ENCODE assay signal across 18 mouse cellular contexts in the genomic region with DNA sequence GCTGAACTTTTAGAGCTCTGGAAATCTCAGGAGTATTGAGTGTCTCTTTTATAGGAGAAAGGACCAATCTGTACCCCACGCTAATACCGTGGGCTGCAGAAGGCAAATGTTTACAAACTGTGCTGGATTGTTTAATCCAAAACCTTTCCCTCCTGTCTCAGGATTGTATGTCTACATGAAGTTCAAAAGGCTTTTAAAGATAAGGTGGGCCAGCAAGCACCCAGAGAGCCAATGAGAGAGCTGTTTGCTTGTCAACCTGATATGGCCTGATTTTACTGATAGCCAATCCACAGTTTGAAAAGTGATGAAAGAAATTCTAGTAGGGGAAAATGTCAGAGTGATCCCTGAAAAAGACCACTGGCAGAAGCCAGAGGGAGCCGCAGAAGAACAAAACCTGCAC.
DNase-seq lines count a peak whose midpoint lies in the region; ATAC-seq and TF ChIP-seq lines count a peak whose summit lies in the region.
"Had no signal": no experiment of that assay in that cellular context is flagged by ENCODE, and none has a peak within 500 bp of the region (broad histone marks: within the 10 kb centered on the region; RNA-seq: fewer than 3 reads in every experiment).

No protein-coding gene starts in this region.

- TF ChIP-seq CTCF in liver, postnatal 0 days (IDR thresholded peaks at IDR 0.05; ENCODE audit: low read depth) = no peak

- peak; percentile 13 for DNase-seq in embryo, embryonic 11 days
- DNase-seq in embryo, embryonic 10 days (ENCODE audit: low spot score) = no peak
- no peak for DNase-seq in liver, postnatal 0 days
- no peak for DNase-seq in lung, postnatal 14 days
- DNase-seq: adrenal gland, postnatal 10 days; cerebellum, adult 11 months; cerebellum, adult 8-10 months; cerebellum, postnatal 14 days; gastrocnemius, adult 2 months; gastrocnemius, postnatal 25 days had no signal

- whole genome bisulfite sequencing in liver, embryonic 15.5 days (ENCODE audit: insufficient replicate concordance) = 59% methylated on average over 3 of the region's 3 CpGs
- 48% methylated on average over 3 of the region's 3 CpGs for WGBS in liver, postnatal 0 days (ENCODE audit: insufficient replicate concordance)
- WGBS in lung, embryonic 16.5 days = 13% methylated on average over 3 of the region's 3 CpGs
- WGBS in forebrain, embryonic 12.5 days = 56% methylated on average over 3 of the region's 3 CpGs

- no peak overlapping the region for H3K4me3 ChIP-seq in liver, embryonic 15.5 days (replicated peaks)
- no peak overlapping the region for H3K4me3 ChIP-seq in liver, postnatal 0 days (ENCODE audit: low read depth, low read length)
- no peak overlapping the region for H3K4me3 ChIP-seq in lung, embryonic 16.5 days (ENCODE audit: low read length)
- no peak overlapping the region for H3K4me3 ChIP-seq in forebrain, embryonic 12.5 days (replicated peaks)
- H3K4me3 ChIP-seq: embryonic facial prominence, embryonic 13.5 days; gastrocnemius, adult 2 months; heart, embryonic 12.5 days; hindbrain, embryonic 10.5 days; hindbrain, embryonic 15.5 days had no signal

- peak; percentile 22; the same call in 1 of the 2 replicates for ATAC-seq in liver, embryonic 15.5 days (ENCODE audit: insufficient read depth)
- no peak for ATAC-seq in liver, postnatal 0 days
- ATAC-seq in lung, embryonic 16.5 days (ENCODE audit: low read depth) = peak; percentile 41
- ATAC-seq in forebrain, embryonic 12.5 days (ENCODE audit: low FRiP score) = no peak
- ATAC-seq: forebrain, embryonic 14.5 days had no signal

- TF ChIP-seq EP300 in liver, postnatal 0 days (IDR thresholded peaks at IDR 0.05; ENCODE audit: low read depth) = no peak

- H3K9ac ChIP-seq in liver, embryonic 15.5 days = no peak overlapping the region
- no peak overlapping the region for H3K9ac ChIP-seq in liver, postnatal 0 days (replicated peaks)
- H3K9ac ChIP-seq in lung, embryonic 16.5 days (ENCODE audit: low read length) = no peak overlapping the region
- no peak overlapping the region for H3K9ac ChIP-seq in forebrain, embryonic 12.5 days
- H3K9ac ChIP-seq: embryonic facial prominence, embryonic 13.5 days; heart, embryonic 12.5 days; hindbrain, embryonic 15.5 days had no signal

- H3K4me2 ChIP-seq in liver, embryonic 15.5 days = no peak overlapping the region
- H3K4me2 ChIP-seq in liver, postnatal 0 days (ENCODE audit: low read depth, low read length) = no peak overlapping the region
- H3K4me2 ChIP-seq in lung, embryonic 16.5 days (ENCODE audit: low read depth, low read length) = no peak overlapping the region
- H3K4me2 ChIP-seq in forebrain, embryonic 12.5 days = no peak overlapping the region
- H3K4me2 ChIP-seq: embryonic facial prominence, embryonic 13.5 days; heart, embryonic 12.5 days; hindbrain, embryonic 15.5 days had no signal

- no peak overlapping the region for H3K27ac ChIP-seq in liver, embryonic 15.5 days (replicated peaks)
- H3K27ac ChIP-seq in liver, postnatal 0 days (ENCODE audit: low read depth) = no peak overlapping the region
- no peak overlapping the region for H3K27ac ChIP-seq in lung, embryonic 16.5 days (ENCODE audit: low read length)
- H3K27ac ChIP-seq in forebrain, embryonic 12.5 days = no peak overlapping the region
- H3K27ac ChIP-seq: embryonic facial prominence, embryonic 13.5 days; gastrocnemius, adult 2 months; hindbrain, embryonic 10.5 days; hindbrain, embryonic 15.5 days had no signal

- no peaks in the 10 kb centered on the region for H3K27me3 ChIP-seq in liver, embryonic 15.5 days
- H3K27me3 ChIP-seq in liver, postnatal 0 days (ENCODE audit: insufficient read depth, low read length) = no peaks in the 10 kb centered on the region
- no peaks in the 10 kb centered on the region for H3K27me3 ChIP-seq in lung, embryonic 16.5 days (ENCODE audit: control insufficient read depth, insufficient read depth, low read depth, low read length)
- H3K27me3 ChIP-seq in forebrain, embryonic 12.5 days = no peaks in the 10 kb centered on the region
- H3K27me3 ChIP-seq: embryonic facial prominence, embryonic 13.5 days; heart, embryonic 12.5 days; hindbrain, embryonic 15.5 days had no signal

- no peaks in the 10 kb centered on the region for H3K9me3 ChIP-seq in liver, embryonic 15.5 days (replicated peaks)
- no peaks in the 10 kb centered on the region for H3K9me3 ChIP-seq in liver, postnatal 0 days (ENCODE audit: low read length)
- H3K9me3 ChIP-seq in lung, embryonic 16.5 days (ENCODE audit: control insufficient read depth, low read length) = no peaks in the 10 kb centered on the region
- no peaks in the 10 kb centered on the region for H3K9me3 ChIP-seq in forebrain, embryonic 12.5 days
- H3K9me3 ChIP-seq: embryonic facial prominence, embryonic 13.5 days; heart, embryonic 12.5 days; hindbrain, embryonic 10.5 days; hindbrain, embryonic 15.5 days had no signal

- H3K36me3 ChIP-seq in liver, embryonic 15.5 days (replicated peaks) = no peaks in the 10 kb centered on the region
- no peaks in the 10 kb centered on the region for H3K36me3 ChIP-seq in liver, postnatal 0 days (replicated peaks; ENCODE audit: insufficient read depth, low read length)
- no peaks in the 10 kb centered on the region for H3K36me3 ChIP-seq in lung, embryonic 16.5 days (ENCODE audit: control insufficient read depth, insufficient read depth, low read length)
- no peaks in the 10 kb centered on the region for H3K36me3 ChIP-seq in forebrain, embryonic 12.5 days (replicated peaks)
- H3K36me3 ChIP-seq: embryonic facial prominence, embryonic 13.5 days; heart, embryonic 12.5 days; hindbrain, embryonic 10.5 days; hindbrain, embryonic 15.5 days had no signal

- H3K4me1 ChIP-seq in liver, embryonic 15.5 days (replicated peaks) = no peaks in the 10 kb centered on the region
- no peaks in the 10 kb centered on the region for H3K4me1 ChIP-seq in liver, postnatal 0 days (ENCODE audit: insufficient read depth)
- H3K4me1 ChIP-seq in lung, embryonic 16.5 days (replicated peaks; ENCODE audit: control insufficient read depth, insufficient read depth, low read length) = no peaks in the 10 kb centered on the region
- H3K4me1 ChIP-seq in forebrain, embryonic 12.5 days = no peaks in the 10 kb centered on the region
- H3K4me1 ChIP-seq: embryonic facial prominence, embryonic 13.5 days; heart, embryonic 12.5 days; hindbrain, embryonic 10.5 days; hindbrain, embryonic 15.5 days had no signal

Comparison
In these comparisons a context has a peak if more than half of its experiments do, and no peak if none do; other contexts are left out.
1. ATAC-seq: peak in liver, embryonic 15.5 days (single experiment) and lung, embryonic 16.5 days (single experiment); none in liver, postnatal 0 days (single experiment) and forebrain, embryonic 12.5 days (single experiment).